Mouse (Mus musculus) liver, adult 2 months (tissue): ENCODE data around the gene Lrrc59. TPM values are rescaled to one million over a fixed set of nuclear protein-coding genes. Genes with fewer than 3 reads are reported as not detected.
"Not testable (repeated sequence)": the region's sequence is repeated elsewhere in the genome, so short reads cannot be mapped to it uniquely, and the experiment has no call there.

Experiments used
- DNase-seq: peaks from one replicate; pipeline ENCODE4 v3.0.0-alpha.2; 2011; ENCODE audit warnings: low read depth, low spot score; ENCODE audit errors: extremely low read depth
- H3K27ac ChIP-seq: fragments of 200-500 bp; replicated peaks from 2 replicates; pipeline ENCODE4 v1.5.1; 2012; ENCODE audit warnings: low read depth, mild to moderate bottlenecking, control low read depth, inconsistent platforms, low read length; ENCODE audit not compliant: insufficient read depth
- H3K27me3 ChIP-seq: fragments of 200-500 bp; 2 replicates; pipeline ENCODE4 v1.6.1; 2012; ENCODE audit warnings: mild to moderate bottlenecking, moderate library complexity, low read length, inconsistent platforms; ENCODE audit not compliant: control insufficient read depth, insufficient read depth
- H3K36me3 ChIP-seq: fragments of 200-500 bp; 2 replicates; pipeline ENCODE4 v1.6.1; 2012; ENCODE audit warnings: low read length, inconsistent platforms; ENCODE audit not compliant: control insufficient read depth, insufficient read depth
- H3K4me1 ChIP-seq: fragments of 200-500 bp; 2 replicates; pipeline ENCODE4 v1.6.1; 2011; ENCODE audit warnings: low read length; ENCODE audit not compliant: control insufficient read depth, insufficient read depth
- H3K4me3 ChIP-seq: fragments of 200-500 bp; 2 replicates; pipeline ENCODE4 v1.5.1; 2011; ENCODE audit warnings: low read depth, mild to moderate bottlenecking, control low read depth, low read length, moderate library complexity; ENCODE audit not compliant: insufficient read depth
- H3K79me2 ChIP-seq: fragments of 200-500 bp; 2 replicates; pipeline ENCODE4 v1.6.1; 2012; ENCODE audit warnings: inconsistent platforms, mild to moderate bottlenecking, low read length, moderate library complexity; ENCODE audit not compliant: control insufficient read depth, insufficient read depth
- H3K9ac ChIP-seq: fragments of 200-500 bp; 2 replicates; pipeline ENCODE4 v1.6.1; 2012; ENCODE audit warnings: low read depth, mild to moderate bottlenecking, control low read depth, inconsistent platforms, low read length
- CTCF ChIP-seq: fragments of 200-500 bp; IDR thresholded peaks from 2 replicates; pipeline ENCODE4 v1.5.1; 2011; ENCODE audit warnings: low read depth, low read length, control low read depth
- POLR2A ChIP-seq: fragments of 200-500 bp; IDR thresholded peaks from 2 replicates; pipeline ENCODE4 v1.6.1; 2011; ENCODE audit warnings: low read length, control low read depth; ENCODE audit not compliant: insufficient read depth; ENCODE audit errors: extremely low read depth
- WGBS: fragments of 180-500 bp; shearing (Covaris S2); methylation state at CpG from one replicate; pipeline ENCODE4 v1.1.7; 2018; 5-methylcytosine and 5-hydroxymethylcytosine counted together
- polyA plus RNA-seq: library from polyadenylated mRNA; depleted of rRNA; stranded (reverse); fragments of >200 nt; gene quantifications from 2 replicates; pipeline ENCODE4 v1.2.3, GENCODE M21; 2012
- total RNA-seq: library from RNA; depleted of rRNA; stranded (reverse); fragments of >200 nt; gene quantifications from 2 replicates; pipeline ENCODE4 v1.2.3, GENCODE M21; 2014

Gene Lrrc59
- total and polyA plus RNA-seq, 2 experiments = 40.6 to 41.2 TPM

GRCm38 (mm10) chr11:94644461-94645219 lies 15.1 kb downstream of the Lrrc59 start:
- Histone ChIP-seq H3K79me2 (no peaks in the 10 kb centered on the region), H3K27me3 (no peaks in the 10 kb centered on the region), H3K36me3 (peaks cover 41% of the 10 kb centered on the region), H3K4me1 (no peaks in the 10 kb centered on the region), H3K9ac (no peak overlapping the region), H3K27ac (no peak overlapping the region), H3K4me3 (no peak overlapping the region)
- DNase-seq = no peak
- 93% methylated on average over 8 of the region's 8 CpGs for WGBS
- no peak for TF ChIP-seq POLR2A

- peaks cover 26% of the 10 kb centered on the region for H3K36me3 ChIP-seq
- 99% methylated on average over 4 of the region's 4 CpGs for WGBS
- no peak for TF ChIP-seq CTCF
- TF ChIP-seq POLR2A = no peak
These were observed 16.9 kb downstream of the Lrrc59 start for GRCm38 (mm10) chr11:94646457-94646856.

GRCm38 (mm10) chr11:94651241-94651640 lies 21.7 kb downstream of the Lrrc59 start:
- not testable (repeated sequence) for H3K27ac ChIP-seq, H3K4me1 ChIP-seq, DNase-seq, H3K9ac ChIP-seq, H3K27me3 ChIP-seq, H3K79me2 ChIP-seq, H3K36me3 ChIP-seq, H3K4me3 ChIP-seq
- 95% methylated on average over 5 of the region's 7 CpGs for WGBS

More at GRCm38 (mm10) chr11:94646457-94646856, 16.9 kb downstream of the Lrrc59 start:
- H3K79me2 ChIP-seq = no peaks in the 10 kb centered on the region
- H3K27ac ChIP-seq = no peak overlapping the region
- no peaks in the 10 kb centered on the region for H3K4me1 ChIP-seq
- no peak for DNase-seq
- no peak overlapping the region for H3K9ac ChIP-seq
- H3K27me3 ChIP-seq = no peaks in the 10 kb centered on the region
- H3K4me3 ChIP-seq = no peak overlapping the region

GRCm38 (mm10) chr11:94652973-94653372 lies 23.4 kb downstream of the Lrrc59 start:
- H3K4me3 ChIP-seq = no peak overlapping the region
- no peaks in the 10 kb centered on the region for H3K27me3 ChIP-seq
- H3K27ac ChIP-seq = no peak overlapping the region
- H3K9ac ChIP-seq = no peak overlapping the region
- peaks cover 2% of the 10 kb centered on the region; the same call in 1 of the 2 replicates for H3K4me1 ChIP-seq
- H3K36me3 ChIP-seq = peaks cover 2% of the 10 kb centered on the region; the same call in 1 of the 2 replicates
- WGBS = 40% methylated on average over 8 of the region's 8 CpGs
- H3K79me2 ChIP-seq = no peaks in the 10 kb centered on the region; the same call in 1 of the 2 replicates
- no peak for DNase-seq
- TF ChIP-seq CTCF (no peak), POLR2A (no peak)

- H3K27ac ChIP-seq = peak within 1 kb of the TSS; percentile 75
- H3K4me1 ChIP-seq = peaks cover 2% of the 10 kb centered on the region; the same call in 1 of the 2 replicates
- H3K4me3 ChIP-seq = peak within 1 kb of the TSS; percentile 60
- H3K79me2 ChIP-seq = no peaks in the 10 kb centered on the region; the same call in 1 of the 2 replicates
- peak within 1 kb of the TSS; percentile 81 for H3K9ac ChIP-seq
- peak; percentile 31; the same call in 1 of the 2 replicates for TF ChIP-seq POLR2A
- TF ChIP-seq CTCF = no peak
- H3K27me3 ChIP-seq = no peaks in the 10 kb centered on the region
- under 1% methylated on average over 32 of the region's 32 CpGs for WGBS
- DNase-seq = peak; percentile 72
- peaks cover 2% of the 10 kb centered on the region; the same call in 1 of the 2 replicates for H3K36me3 ChIP-seq
These were observed 24.3 kb downstream of the Lrrc59 start, which contains the start of the genes Mrpl27 and Eme1 for GRCm38 (mm10) chr11:94653663-94654436. Gene Mrpl27, plus strand, starts transcription at chr11:94653767. Gene Eme1, minus strand, starts transcription at chr11:94653964.
